Mouse (Mus musculus) liver, embryonic 14.5 days (tissue): ENCODE results near the gene Serp1. TPM values are rescaled to one million over a fixed set of nuclear protein-coding genes. Genes with fewer than 3 reads are reported as not detected.

Experiments
- ATAC-seq: fragments of 200-750 bp; cut with Nextera tagmentation; 2 replicates; pipeline ENCODE4 v1.8.0; 2017; ENCODE audit warnings: moderate number of reproducible peaks, mild to moderate bottlenecking, moderate library complexity; ENCODE audit not compliant: insufficient read depth
- DNase-seq, 3 experiments: peaks; one replicate each; pipeline ENCODE4 v3.0.0-alpha.2; 2012 to 2013; ENCODE audit warnings: low read depth in 3 of 3, low spot score in 3 of 3
- H3K27ac ChIP-seq: fragments of 300-500 bp; sonication (generic); 2 replicates; pipeline ENCODE4 v1.5.1; 2014; ENCODE audit warnings: moderate library complexity, mild to moderate bottlenecking, control low read depth, inconsistent platforms
- H3K27me3 ChIP-seq: fragments of 300-500 bp; sonication (generic); 2 replicates; pipeline ENCODE4 v1.6.1; 2014; ENCODE audit warnings: mild to moderate bottlenecking, low read length, moderate library complexity; ENCODE audit not compliant: control insufficient read depth, insufficient read depth
- H3K36me3 ChIP-seq: fragments of 300-500 bp; sonication (generic); replicated peaks from 2 replicates; pipeline ENCODE4 v1.6.1; 2014; ENCODE audit warnings: low read depth; ENCODE audit not compliant: control insufficient read depth, insufficient read depth
- H3K4me1 ChIP-seq, 2 experiments: fragments of 200-500 bp in 1 of 2; fragments of 300-500 bp in 1 of 2; sonication (generic) in 1 of 2; replicated peaks; 2 replicates each; pipeline ENCODE4 v1.6.1; 2012 to 2014; ENCODE audit warnings: antibody characterized with exemption in 1 of 2, inconsistent platforms in 1 of 2, low read length in 1 of 2; ENCODE audit not compliant: control insufficient read depth in 2 of 2, insufficient read depth in 2 of 2
- H3K4me2 ChIP-seq: fragments of 300-500 bp; sonication (generic); 2 replicates; pipeline ENCODE4 v1.6.1; 2014; ENCODE audit warnings: low read depth, mild to moderate bottlenecking, control low read depth, moderate library complexity
- H3K4me3 ChIP-seq, 2 experiments: fragments of 200-500 bp in 1 of 2; fragments of 300-500 bp in 1 of 2; sonication (generic) in 1 of 2; 2 replicates each; pipeline ENCODE4 v1.5.1; 2012 to 2014; ENCODE audit warnings: low read depth in 2 of 2, low read length in 2 of 2, mild to moderate bottlenecking in 2 of 2, control low read depth in 1 of 2, inconsistent platforms in 1 of 2, moderate library complexity in 1 of 2; ENCODE audit not compliant: insufficient read depth in 1 of 2
- H3K9ac ChIP-seq: fragments of 300-500 bp; sonication (generic); replicated peaks from 2 replicates; pipeline ENCODE4 v1.6.1; 2014; ENCODE audit warnings: mild to moderate bottlenecking, control low read depth, moderate library complexity
- H3K9me3 ChIP-seq: fragments of 300-500 bp; sonication (generic); 2 replicates; pipeline ENCODE4 v1.6.1; 2016; ENCODE audit warnings: low read length, mixed read lengths; ENCODE audit not compliant: control insufficient read depth
- CTCF ChIP-seq: IDR thresholded peaks from 2 replicates; pipeline ENCODE4 v1.5.1; 2016; ENCODE audit warnings: antibody characterized with exemption, low read depth, control low read depth
- EP300 ChIP-seq: IDR thresholded peaks from 2 replicates; pipeline ENCODE4 v1.6.1; 2016; ENCODE audit warnings: antibody characterized with exemption, low read depth
- WGBS: fragments of 180-500 bp; shearing (Covaris S2); extraction: QIAGEN DNeasy Blood & Tissue Kit; methylation state at CpG from one replicate; pipeline ENCODE4 v1.1.7; 2014; ENCODE audit not compliant: insufficient replicate concordance; 5-methylcytosine and 5-hydroxymethylcytosine counted together
- polyA plus RNA-seq, 2 experiments: library from polyadenylated mRNA; depleted of rRNA in 1 of 2; stranded (reverse) in 1 of 2; unstranded in 1 of 2; fragments of >200 nt; fragmentation: Nextera tagmentation in 1 of 2; extraction: Ambion mirVana in 1 of 2; gene quantifications; 2 replicates each; pipeline versions ENCODE4 v1.2.1 to v1.2.3; 2012 to 2014

Serp1 gene
- polyA plus RNA-seq, 2 experiments: 27.6 to 96.1 TPM

- Histone ChIP-seq H3K9me3 (no peaks in the 10 kb centered on the region), H3K4me3 (no peak overlapping the region), H3K27ac (no peak overlapping the region), H3K4me2 (no peak overlapping the region), H3K36me3 (peaks cover 12% of the 10 kb centered on the region), H3K9ac (no peak overlapping the region), H3K27me3 (no peaks in the 10 kb centered on the region), H3K4me1 (peaks cover 0 to 7% of the 10 kb centered on the region in 2 experiments; a peak in 2 of 4 replicates)
- TF ChIP-seq EP300 (no peak), CTCF (no peak)
- no peak for ATAC-seq
- 58% methylated on average over 5 of the region's 5 CpGs for WGBS
- DNase-seq: no peak
Measured at GRCm38 (mm10) chr3:58517800-58518199, 7.9 kb downstream of the Serp1 start.

- TF ChIP-seq CTCF (no peak), EP300 (no peak)
- H3K27ac ChIP-seq: no peak overlapping the region
- DNase-seq (no peak), ATAC-seq (no peak)
- no peak overlapping the region for H3K4me3 ChIP-seq
- no peak overlapping the region for H3K9ac ChIP-seq
- no peaks in the 10 kb centered on the region for H3K27me3 ChIP-seq
- peaks cover 6% of the 10 kb centered on the region for H3K36me3 ChIP-seq
- no peaks in the 10 kb centered on the region for H3K9me3 ChIP-seq
- 42% methylated on average over 5 of the region's 5 CpGs for WGBS
- H3K4me2 ChIP-seq: no peak overlapping the region
- H3K4me1 ChIP-seq: peaks cover 0 to 7% of the 10 kb centered on the region in 2 experiments; a peak in 2 of 4 replicates
Measured at GRCm38 (mm10) chr3:58517258-58517657, 8.4 kb downstream of the Serp1 start.

- WGBS: 21% methylated on average over 7 of the region's 7 CpGs
Measured at GRCm38 (mm10) chr3:58516602-58516976, 9.1 kb downstream of the Serp1 start.

GRCm38 (mm10) chr3:58515947-58516601, 9.6 kb downstream of the Serp1 start:
- ATAC-seq (no peak), DNase-seq (no peak)
- no peak overlapping the region for H3K4me2 ChIP-seq
- no peak overlapping the region for H3K27ac ChIP-seq
- no peak overlapping the region for H3K9ac ChIP-seq
- no peaks in the 10 kb centered on the region for H3K9me3 ChIP-seq
- no peaks in the 10 kb centered on the region for H3K27me3 ChIP-seq
- peaks cover 0 to 7% of the 10 kb centered on the region in 2 experiments; a peak in 2 of 4 replicates for H3K4me1 ChIP-seq
- no peak for TF ChIP-seq CTCF
- TF ChIP-seq EP300: no peak
- H3K4me3 ChIP-seq: no peak overlapping the region
- WGBS: 63% methylated on average over 1 of the region's 1 CpGs
- no peaks in the 10 kb centered on the region; the same call in 1 of the 2 replicates for H3K36me3 ChIP-seq

More at GRCm38 (mm10) chr3:58516602-58516976, 9.1 kb downstream of the Serp1 start:
- Histone ChIP-seq H3K9ac (no peak overlapping the region), H3K4me3 (no peak overlapping the region), H3K9me3 (no peaks in the 10 kb centered on the region), H3K4me1 (peaks cover 0 to 7% of the 10 kb centered on the region in 2 experiments; a peak in 2 of 4 replicates), H3K27ac (no peak overlapping the region), H3K36me3 (peaks cover 4% of the 10 kb centered on the region), H3K27me3 (no peaks in the 10 kb centered on the region), H3K4me2 (no peak overlapping the region)
- ATAC-seq: no peak
- TF ChIP-seq CTCF: no peak
- no peak for TF ChIP-seq EP300
- no peak for DNase-seq

- no peak for TF ChIP-seq CTCF
- no peak for TF ChIP-seq EP300
Measured at GRCm38 (mm10) chr3:58513483-58513882, 12.2 kb downstream of the Serp1 start.

More at GRCm38 (mm10) chr3:58513483-58513882, 12.2 kb downstream of the Serp1 start:
- WGBS: 50% methylated on average over 4 of the region's 4 CpGs
- no peaks in the 10 kb centered on the region for H3K9me3 ChIP-seq
- no peaks in the 10 kb centered on the region; a peak in 1 of 4 replicates for H3K4me1 ChIP-seq
- H3K4me3 ChIP-seq: no peak overlapping the region
- H3K36me3 ChIP-seq: no peaks in the 10 kb centered on the region
- no peak overlapping the region for H3K27ac ChIP-seq
- no peaks in the 10 kb centered on the region for H3K27me3 ChIP-seq
- ATAC-seq: no peak
- no peak for DNase-seq
- no peak overlapping the region for H3K9ac ChIP-seq
- H3K4me2 ChIP-seq: no peak overlapping the region
